Mouse (Mus musculus) forebrain, embryonic 10.5 days (tissue): ENCODE results near the gene Il12rb2. TPM values are rescaled to one million over a fixed set of nuclear protein-coding genes. Genes with fewer than 3 reads are reported as not detected.

Experiments
- polyA plus RNA-seq: library from polyadenylated mRNA; unstranded; fragments of >200 nt; fragmentation: Nextera tagmentation; extraction: Ambion mirVana; gene quantifications from 2 replicates; pipeline ENCODE4 v1.2.1, GENCODE M21; 2016

Gene Il12rb2
- polyA plus RNA-seq, 1 experiment from 2014 or later, result 0.07 TPM

Other genes with a start within 250 kb of the Il12rb2 start
- 499 and 557 TPM in 2 replicates for gene Serbp1, start 138.0 kb downstream of the Il12rb2 start, polyA plus RNA-seq
- gene Il23r, start 115.7 kb upstream of the Il12rb2 start, polyA plus RNA-seq, result not detected in 2 replicates
- 2.8 and 4.3 TPM in 2 replicates for gene Tacstd2, start 159.6 kb upstream of the Il12rb2 start, polyA plus RNA-seq